Mouse (Mus musculus): Measurements from ENCODE around the gene 1700029F12Rik.

GRCm38 (mm10) chr13:97021906-97022305 is 12.3 kb downstream of the 1700029F12Rik start:
- TF ChIP-seq CTCF (IDR thresholded peaks at IDR 0.05; ENCODE audit: low read depth) (no peak), EP300 (IDR thresholded peaks at IDR 0.05; ENCODE audit: low read depth) (no peak)

Measured in heart, postnatal 0 days (tissue).